Mouse (Mus musculus) E14TG2a.4 (cell line): ENCODE data around the gene Ush1g.

Experiments used
- CTCF ChIP-seq: conservative IDR thresholded peaks from 2 replicates; pipeline ENCODE4 v1.5.1; 2014; ENCODE audit warnings: low read length
- POU5F1 ChIP-seq: IDR thresholded peaks from 2 replicates; pipeline ENCODE4 v1.6.1; 2014; ENCODE audit warnings: low read length, borderline replicate concordance

DNA sequence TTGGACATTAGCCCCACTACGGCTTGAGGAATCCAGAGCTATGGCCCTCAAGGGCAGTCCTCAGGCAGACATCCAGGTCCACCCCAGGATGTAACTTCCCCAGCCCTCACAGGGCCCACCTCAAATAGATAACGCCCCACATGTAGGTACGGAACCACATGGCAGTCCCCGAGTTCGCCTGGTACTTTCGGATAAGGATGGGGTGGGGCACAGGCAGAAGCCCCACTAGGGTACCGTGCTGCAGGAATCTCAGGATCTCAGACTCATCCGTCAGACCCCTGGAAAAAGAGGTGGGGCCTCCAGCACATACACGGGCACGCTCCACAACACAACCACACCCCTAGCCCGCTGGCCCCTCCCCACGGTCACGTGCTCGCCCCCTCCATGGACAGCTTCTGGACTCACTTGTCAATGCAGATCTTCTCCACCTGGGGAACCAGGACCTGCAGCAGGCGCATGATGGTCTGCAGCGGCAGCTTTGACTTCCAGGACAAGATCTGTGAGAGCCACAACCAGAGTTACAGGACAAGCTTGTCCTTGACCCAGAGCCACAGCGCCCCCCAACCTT, 26.9 kb upstream of the Ush1g start:
- TF ChIP-seq CTCF: no peak
- no peak for TF ChIP-seq POU5F1
